Mouse (Mus musculus): ENCODE results near the gene Cox6a1.

DNA sequence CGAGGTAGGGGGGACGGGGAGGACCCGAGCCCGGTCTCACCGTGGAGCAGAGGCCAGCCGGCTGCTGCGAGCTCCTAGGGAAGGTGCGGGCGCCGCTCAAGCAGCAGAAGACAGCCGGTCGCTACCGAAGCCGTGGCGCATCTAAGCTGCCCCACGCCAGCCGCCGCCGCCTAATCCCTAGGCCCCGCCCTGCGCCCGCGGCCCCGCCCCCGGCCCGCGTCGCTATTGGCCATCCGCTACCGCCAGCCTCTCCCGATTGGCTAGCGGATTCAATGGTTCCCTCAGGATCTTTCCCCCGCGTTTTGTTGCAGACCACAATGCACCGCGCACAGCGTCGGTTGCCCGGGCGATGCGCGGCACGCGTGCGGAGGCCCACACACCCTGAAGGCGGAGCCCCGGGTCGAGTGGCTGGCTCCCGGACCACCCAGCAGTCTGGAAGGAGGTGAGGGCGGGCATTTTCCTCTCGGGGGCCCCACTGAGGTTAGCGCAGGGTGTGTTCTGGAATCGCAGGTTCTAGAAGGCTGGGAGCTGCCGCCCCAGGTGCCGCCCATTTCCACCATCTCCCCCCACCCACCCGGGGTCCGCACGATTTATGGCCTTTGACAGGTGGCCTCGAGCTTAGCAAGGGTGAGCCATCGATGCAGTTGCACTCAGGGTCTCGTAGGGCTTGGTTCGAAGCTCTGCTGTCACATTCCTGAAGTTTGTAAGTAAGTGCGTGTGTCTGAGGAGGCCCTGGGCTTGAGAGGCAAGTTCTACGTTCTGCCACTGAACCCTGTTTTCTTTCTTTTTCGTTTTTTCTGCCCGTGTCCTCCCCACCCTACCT lies 47.8 kb downstream of the Cox6a1 start, which contains the start of gene Dynll1:
- TF ChIP-seq TAL1 (IDR thresholded peaks at IDR 0.05; ENCODE audit: low read length): no peak
- TF ChIP-seq GATA1 (IDR thresholded peaks at IDR 0.05; ENCODE audit: low read length): no peak
